Mouse (Mus musculus) limb, embryonic 11.5 days (tissue): ENCODE results near the gene Ctsg. TPM values are rescaled to one million over a fixed set of nuclear protein-coding genes. Genes with fewer than 3 reads are reported as not detected.
"Not testable (repeated sequence)": the region's sequence is repeated elsewhere in the genome, so short reads cannot be mapped to it uniquely, and the experiment has no call there.

Experiments used
- ATAC-seq: fragments of 200-750 bp; cut with Nextera tagmentation; 2 replicates; pipeline ENCODE4 v1.8.0; 2017; ENCODE audit warnings: low read depth; ENCODE audit not compliant: insufficient number of reproducible peaks, low FRiP score, low TSS enrichment
- DNase-seq: peaks from one replicate; pipeline ENCODE4 v3.0.0-alpha.2; 2015; ENCODE audit warnings: low spot score
- H3K27ac ChIP-seq: fragments of 300-500 bp; sonication (generic); replicated peaks from 2 replicates; pipeline ENCODE4 v1.5.1; 2014; ENCODE audit warnings: low read depth, mild to moderate bottlenecking, low read length
- H3K27me3 ChIP-seq: fragments of 300-500 bp; sonication (generic); 2 replicates; pipeline ENCODE4 v1.6.1; 2014; ENCODE audit warnings: mild to moderate bottlenecking, low read length, mixed read lengths; ENCODE audit not compliant: control insufficient read depth, insufficient read depth
- H3K36me3 ChIP-seq: fragments of 300-500 bp; sonication (generic); 2 replicates; pipeline ENCODE4 v1.6.1; 2014; ENCODE audit warnings: mild to moderate bottlenecking, low read length, moderate library complexity, mixed read lengths; ENCODE audit not compliant: control insufficient read depth, insufficient read depth
- H3K4me1 ChIP-seq: fragments of 300-500 bp; sonication (generic); 2 replicates; pipeline ENCODE4 v1.6.1; 2014; ENCODE audit warnings: low read length, mixed read lengths; ENCODE audit not compliant: control insufficient read depth, insufficient read depth
- H3K4me2 ChIP-seq: fragments of 300-500 bp; sonication (generic); 2 replicates; pipeline ENCODE4 v1.6.1; 2014; ENCODE audit warnings: low read depth, mild to moderate bottlenecking, moderate library complexity; ENCODE audit not compliant: severe bottlenecking
- H3K4me3 ChIP-seq: fragments of 300-500 bp; sonication (generic); 2 replicates; pipeline ENCODE4 v1.5.1; 2014; ENCODE audit warnings: low read depth, low read length
- H3K9ac ChIP-seq: fragments of 300-500 bp; sonication (generic); 2 replicates; pipeline ENCODE4 v1.6.1; 2014; ENCODE audit warnings: mild to moderate bottlenecking, low read length
- H3K9me3 ChIP-seq: fragments of 300-500 bp; sonication (generic); 2 replicates; pipeline ENCODE4 v1.6.1; 2016; ENCODE audit warnings: low read length; ENCODE audit not compliant: control insufficient read depth
- WGBS: fragments of 180-500 bp; shearing (Covaris S2); extraction: QIAGEN DNeasy Blood & Tissue Kit; methylation state at CpG from one replicate; pipeline ENCODE4 v1.1.7; 2014; 5-methylcytosine and 5-hydroxymethylcytosine counted together
- polyA plus RNA-seq: library from polyadenylated mRNA; unstranded; fragments of >200 nt; fragmentation: Nextera tagmentation; extraction: Ambion mirVana; gene quantifications from 2 replicates; pipeline ENCODE4 v1.2.1, GENCODE M21; 2014

Ctsg gene
- not detected in 2 replicates for polyA plus RNA-seq

GRCm38 (mm10) chr14:56102386-56102785, at the start of gene Ctsg:
TSS of gene Ctsg (minus strand) at chr14:56102574.
- Histone ChIP-seq H3K36me3 (no peaks in the 10 kb centered on the region), H3K9ac (no peak within 1 kb of the TSS), H3K4me2 (no peak within 1 kb of the TSS), H3K27me3 (no peaks in the 10 kb centered on the region), H3K9me3 (no peaks in the 10 kb centered on the region), H3K4me3 (no peak within 1 kb of the TSS), H3K4me1 (no peaks in the 10 kb centered on the region), H3K27ac (no peak within 1 kb of the TSS)
- ATAC-seq (no peak), DNase-seq (no peak)
- WGBS, result 81% methylated on average over 10 of the region's 10 CpGs

GRCm38 (mm10) chr14:56133675-56134074, 31.3 kb upstream of the Ctsg start:
- DNase-seq, H3K27ac ChIP-seq, H3K4me3 ChIP-seq, H3K36me3 ChIP-seq, H3K9ac ChIP-seq, ATAC-seq, H3K4me2 ChIP-seq, H3K9me3 ChIP-seq, H3K4me1 ChIP-seq, H3K27me3 ChIP-seq: not testable (repeated sequence)
- 85% methylated on average over 1 of the region's 1 CpGs for WGBS

GRCm38 (mm10) chr14:56132508-56132907, 30.1 kb upstream of the Ctsg start, which contains the start of gene Gzmd:
TSS of gene Gzmd (minus strand) at chr14:56132608.
- ATAC-seq, H3K4me3 ChIP-seq, H3K27ac ChIP-seq, H3K27me3 ChIP-seq, H3K4me2 ChIP-seq, H3K9me3 ChIP-seq, H3K36me3 ChIP-seq, H3K4me1 ChIP-seq, DNase-seq, H3K9ac ChIP-seq: not testable (repeated sequence)
- WGBS, result 90% methylated on average over 2 of the region's 2 CpGs

- Histone ChIP-seq H3K27ac (no peak overlapping the region), H3K4me2 (no peak overlapping the region), H3K4me1 (no peaks in the 10 kb centered on the region), H3K9me3 (no peaks in the 10 kb centered on the region), H3K4me3 (no peak overlapping the region), H3K9ac (no peak overlapping the region), H3K36me3 (no peaks in the 10 kb centered on the region), H3K27me3 (no peaks in the 10 kb centered on the region)
- ATAC-seq (no peak), DNase-seq (no peak)
- WGBS, result 59% methylated on average over 3 of the region's 3 CpGs
These were observed 26.0 kb upstream of the Ctsg start for GRCm38 (mm10) chr14:56128341-56128740.

DNA sequence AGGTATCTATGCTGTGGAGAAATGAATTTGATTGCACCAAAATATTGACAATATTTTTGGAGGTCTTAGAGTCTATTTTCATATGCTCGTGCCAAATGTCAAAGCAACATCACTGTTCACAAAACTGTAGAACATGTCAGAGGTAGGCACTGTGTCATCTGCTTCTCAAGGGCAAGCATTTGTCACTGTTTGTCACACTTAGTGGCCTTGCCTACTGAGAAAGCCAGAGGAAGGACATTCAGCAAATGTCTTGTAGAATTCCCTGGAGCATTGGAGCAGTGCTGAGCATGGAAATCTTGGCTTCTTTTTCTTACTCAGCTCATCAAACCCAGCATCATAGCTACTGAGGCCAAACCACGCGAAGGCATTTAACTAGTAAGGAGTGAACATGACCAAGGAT, 21.1 kb upstream of the Ctsg start:
- H3K9ac ChIP-seq, result no peak overlapping the region
- DNase-seq, result no peak
- 80% methylated on average over 3 of the region's 3 CpGs for WGBS
- H3K9me3 ChIP-seq, result no peaks in the 10 kb centered on the region
- H3K36me3 ChIP-seq, result no peaks in the 10 kb centered on the region
- H3K27ac ChIP-seq, result no peak overlapping the region
- no peaks in the 10 kb centered on the region for H3K27me3 ChIP-seq
- H3K4me1 ChIP-seq, result no peaks in the 10 kb centered on the region
- no peak overlapping the region for H3K4me2 ChIP-seq
- no peak overlapping the region for H3K4me3 ChIP-seq
- ATAC-seq, result no peak

GRCm38 (mm10) chr14:56120525-56120924, 18.2 kb upstream of the Ctsg start, which contains the start of gene Gzme:
TSS of gene Gzme (minus strand) at chr14:56120625.
- H3K9ac ChIP-seq, result no peak within 1 kb of the TSS
- no peaks in the 10 kb centered on the region for H3K4me1 ChIP-seq
- no peak within 1 kb of the TSS for H3K4me2 ChIP-seq
- H3K36me3 ChIP-seq, result no peaks in the 10 kb centered on the region
- DNase-seq (no peak), ATAC-seq (no peak)
- H3K27me3 ChIP-seq, result no peaks in the 10 kb centered on the region
- no peaks in the 10 kb centered on the region for H3K9me3 ChIP-seq
- H3K4me3 ChIP-seq, result no peak within 1 kb of the TSS
- no peak within 1 kb of the TSS for H3K27ac ChIP-seq

- H3K9me3 ChIP-seq, H3K4me3 ChIP-seq, H3K4me1 ChIP-seq, DNase-seq, H3K4me2 ChIP-seq, H3K27ac ChIP-seq, ATAC-seq, H3K36me3 ChIP-seq, H3K9ac ChIP-seq, H3K27me3 ChIP-seq: not testable (repeated sequence)
- WGBS, result 91% methylated on average over 33 of the region's 33 CpGs
These were observed 13.3 kb upstream of the Ctsg start for GRCm38 (mm10) chr14:56115531-56116310.

- Histone ChIP-seq H3K27ac (no peak overlapping the region), H3K27me3 (no peaks in the 10 kb centered on the region), H3K36me3 (no peaks in the 10 kb centered on the region), H3K4me3 (no peak overlapping the region), H3K9me3 (no peaks in the 10 kb centered on the region), H3K4me1 (no peaks in the 10 kb centered on the region), H3K9ac (no peak overlapping the region), H3K4me2 (no peak overlapping the region)
- WGBS, result 81% methylated on average over 13 of the region's 13 CpGs
- ATAC-seq (no peak), DNase-seq (no peak)
These were observed 3.2 kb upstream of the Ctsg start for GRCm38 (mm10) chr14:56105447-56106180.
